Mouse (Mus musculus): ENCODE measurements around the gene Gdpd3. TPM values are rescaled to one million over a fixed set of nuclear protein-coding genes. Genes with fewer than 3 reads are reported as not detected.

The Gdpd3 gene
- polyA plus RNA-seq (2012; rRNA removed) (1.3 and 2.0 TPM in 2 replicates), polyA plus RNA-seq (2014; fragmentation: Nextera tagmentation; extraction: Ambion mirVana) (0.27 and 0.59 TPM in 2 replicates)

DNA sequence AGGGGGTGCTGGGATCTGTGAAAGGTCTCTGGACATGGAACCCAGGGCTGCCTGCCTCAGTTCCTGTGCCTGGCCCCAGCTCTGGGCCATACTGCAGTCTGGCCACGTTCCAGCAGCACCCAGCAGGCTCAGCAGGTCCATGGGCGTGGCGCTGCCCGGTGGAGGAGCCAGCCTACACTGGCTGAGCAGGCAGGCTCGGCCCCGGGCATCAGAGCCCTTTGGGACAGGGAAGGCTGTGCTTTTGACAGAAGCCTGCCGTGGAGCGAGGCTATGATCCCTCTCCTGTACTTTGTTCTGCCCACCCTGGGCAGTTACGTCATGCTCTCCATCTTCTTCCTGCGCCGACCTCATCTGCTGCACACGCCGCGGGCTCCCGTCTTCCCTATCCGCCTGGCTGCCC, at the start of gene Gdpd3:
Gene Gdpd3, plus strand, starts transcription at position 134 of the 400 bp plus-strand sequence.
- DNase-seq (ENCODE audit: low read depth in 3 of 3, low spot score in 3 of 3) (no peak), ATAC-seq (ENCODE audit: insufficient read depth) (no peak)
- Histone ChIP-seq H3K9me3 (ENCODE audit: control insufficient read depth, low read length) (no peaks in the 10 kb centered on the region), H3K27me3 (ENCODE audit: control insufficient read depth, insufficient read depth, low read length) (no peaks in the 10 kb centered on the region), H3K9ac (replicated peaks) (no peak within 1 kb of the TSS), H3K36me3 (replicated peaks; ENCODE audit: control insufficient read depth, insufficient read depth, low read depth) (peaks cover 2% of the 10 kb centered on the region; the same call in 1 of the 2 replicates), H3K4me3 (ENCODE audit: insufficient read depth in 1 of 2, low read depth in 2 of 2, low read length in 2 of 2) (no peak within 1 kb of the TSS), H3K27ac (no peak within 1 kb of the TSS), H3K4me1 (replicated peaks; ENCODE audit: control insufficient read depth in 2 of 2, insufficient read depth in 2 of 2, low read length in 1 of 2) (peaks cover 5 to 27% of the 10 kb centered on the region in 2 experiments; a peak in 3 of 4 replicates), H3K4me2 (ENCODE audit: low read depth) (no peak within 1 kb of the TSS)
- WGBS (ENCODE audit: insufficient replicate concordance): 77% methylated on average over 16 of the region's 16 CpGs
- no peak for TF ChIP-seq EP300 (IDR thresholded peaks at IDR 0.05; ENCODE audit: low read depth)
- TF ChIP-seq CTCF (IDR thresholded peaks at IDR 0.05; ENCODE audit: low read depth): no peak

DNA sequence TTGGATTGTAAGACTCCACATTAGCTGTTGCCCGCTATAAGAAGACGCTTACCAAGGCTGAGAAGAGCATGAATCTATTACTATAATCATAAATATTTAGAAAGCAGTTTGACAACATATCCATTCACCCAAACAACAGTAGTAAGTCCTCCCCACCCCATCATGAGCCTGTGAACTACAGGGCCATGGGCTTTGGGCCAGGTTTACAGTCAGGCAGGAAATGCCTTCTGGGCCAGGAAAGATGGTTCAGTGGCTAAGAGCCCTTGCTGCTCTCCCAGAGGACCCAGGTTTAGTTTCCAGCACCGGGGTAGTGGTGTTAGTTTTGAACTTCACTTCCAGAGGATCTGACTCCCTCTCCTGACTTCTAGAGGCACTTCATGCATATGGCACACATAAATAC, 48.6 kb upstream of the Gdpd3 start:
- Histone ChIP-seq H3K9me3 (ENCODE audit: control insufficient read depth, low read length) (no peaks in the 10 kb centered on the region), H3K9ac (replicated peaks) (no peak overlapping the region), H3K27me3 (ENCODE audit: control insufficient read depth, insufficient read depth, low read length) (no peaks in the 10 kb centered on the region), H3K36me3 (replicated peaks; ENCODE audit: control insufficient read depth, insufficient read depth, low read depth) (no peaks in the 10 kb centered on the region), H3K4me2 (ENCODE audit: low read depth) (no peak overlapping the region), H3K4me3 (ENCODE audit: insufficient read depth in 1 of 2, low read depth in 2 of 2, low read length in 2 of 2) (no peak overlapping the region), H3K4me1 (replicated peaks; ENCODE audit: control insufficient read depth in 2 of 2, insufficient read depth in 2 of 2, low read length in 1 of 2) (no peaks in the 10 kb centered on the region), H3K27ac (no peak overlapping the region)
- no peak for ATAC-seq (ENCODE audit: insufficient read depth)
- DNase-seq (ENCODE audit: low read depth in 3 of 3, low spot score in 3 of 3): no peak
- TF ChIP-seq EP300 (IDR thresholded peaks at IDR 0.05; ENCODE audit: low read depth) (no peak), CTCF (IDR thresholded peaks at IDR 0.05; ENCODE audit: low read depth) (no peak)
- WGBS (ENCODE audit: insufficient replicate concordance): 72% methylated on average over 3 of the region's 3 CpGs

DNA sequence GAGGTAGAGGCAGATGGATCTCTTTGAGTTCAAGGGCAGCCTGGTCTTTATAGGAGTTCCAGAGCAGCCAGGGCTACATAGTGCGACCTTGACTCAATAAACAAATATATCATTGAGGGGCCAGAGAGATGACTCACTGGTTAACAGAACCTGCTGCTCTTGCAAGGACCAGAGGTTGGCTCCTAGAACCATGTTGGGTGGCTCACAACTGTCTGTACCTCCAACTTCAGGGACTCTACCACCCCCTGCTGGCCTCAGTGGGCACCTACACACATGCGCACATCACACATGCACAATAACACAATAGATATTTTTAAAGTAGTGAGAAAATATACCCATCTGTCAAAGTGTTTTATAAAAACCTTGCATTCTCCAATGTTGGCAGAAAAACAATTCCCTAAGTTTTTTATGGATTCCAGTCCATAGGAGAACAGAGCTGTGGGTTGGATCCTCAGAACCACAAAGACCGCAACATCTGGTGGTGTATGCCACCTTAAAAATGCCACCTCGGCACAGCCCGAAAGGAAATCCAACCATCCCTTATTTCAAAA, 47.3 kb upstream of the Gdpd3 start:
- DNase-seq (ENCODE audit: low read depth in 3 of 3, low spot score in 3 of 3): no peak
- no peak overlapping the region for H3K27ac ChIP-seq
- ATAC-seq (ENCODE audit: insufficient read depth): no peak
- H3K27me3 ChIP-seq (ENCODE audit: control insufficient read depth, insufficient read depth, low read length): no peaks in the 10 kb centered on the region
- H3K36me3 ChIP-seq (replicated peaks; ENCODE audit: control insufficient read depth, insufficient read depth, low read depth): no peaks in the 10 kb centered on the region
- H3K4me2 ChIP-seq (ENCODE audit: low read depth): no peak overlapping the region
- WGBS (ENCODE audit: insufficient replicate concordance): 78% methylated on average over 5 of the region's 5 CpGs
- H3K4me3 ChIP-seq (ENCODE audit: insufficient read depth in 1 of 2, low read depth in 2 of 2, low read length in 2 of 2): no peak overlapping the region
- H3K4me1 ChIP-seq (replicated peaks; ENCODE audit: control insufficient read depth in 2 of 2, insufficient read depth in 2 of 2, low read length in 1 of 2): no peaks in the 10 kb centered on the region
- no peaks in the 10 kb centered on the region for H3K9me3 ChIP-seq (ENCODE audit: control insufficient read depth, low read length)
- TF ChIP-seq EP300 (IDR thresholded peaks at IDR 0.05; ENCODE audit: low read depth) (no peak), CTCF (IDR thresholded peaks at IDR 0.05; ENCODE audit: low read depth) (peak; percentile 66)
- no peak overlapping the region for H3K9ac ChIP-seq (replicated peaks)

DNA sequence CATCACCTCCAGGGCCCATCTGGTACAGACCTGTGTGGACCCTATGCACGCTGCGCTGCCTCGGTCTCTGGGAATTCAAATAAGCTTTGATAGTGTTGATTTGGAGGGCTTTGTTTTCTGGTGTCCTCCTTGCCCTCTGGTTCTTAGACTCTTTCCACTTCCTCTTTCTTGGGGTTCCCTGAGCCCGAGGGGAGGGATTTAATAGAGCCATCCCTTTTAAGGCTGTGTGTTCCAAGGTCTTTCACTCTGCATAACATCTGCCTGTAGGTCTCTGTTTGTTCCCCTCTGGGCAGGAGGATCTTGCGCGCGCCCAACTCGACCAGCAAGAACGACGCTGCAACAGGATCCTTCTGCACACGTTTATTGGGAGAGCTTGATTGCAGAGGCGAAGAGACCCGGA, 44.5 kb upstream of the Gdpd3 start:
- 67% methylated on average over 13 of the region's 13 CpGs for WGBS (ENCODE audit: insufficient replicate concordance)
- Histone ChIP-seq H3K4me1 (replicated peaks; ENCODE audit: control insufficient read depth in 2 of 2, insufficient read depth in 2 of 2, low read length in 1 of 2) (no peaks in the 10 kb centered on the region), H3K9ac (replicated peaks) (no peak overlapping the region), H3K9me3 (ENCODE audit: control insufficient read depth, low read length) (no peaks in the 10 kb centered on the region), H3K4me2 (ENCODE audit: low read depth) (no peak overlapping the region), H3K27ac (no peak overlapping the region), H3K36me3 (replicated peaks; ENCODE audit: control insufficient read depth, insufficient read depth, low read depth) (no peaks in the 10 kb centered on the region), H3K27me3 (ENCODE audit: control insufficient read depth, insufficient read depth, low read length) (no peaks in the 10 kb centered on the region), H3K4me3 (ENCODE audit: insufficient read depth in 1 of 2, low read depth in 2 of 2, low read length in 2 of 2) (no peak overlapping the region)
- TF ChIP-seq EP300 (IDR thresholded peaks at IDR 0.05; ENCODE audit: low read depth) (no peak), CTCF (IDR thresholded peaks at IDR 0.05; ENCODE audit: low read depth) (no peak)
- no peak for ATAC-seq (ENCODE audit: insufficient read depth)
- DNase-seq (ENCODE audit: low read depth in 3 of 3, low spot score in 3 of 3): no peak

DNA sequence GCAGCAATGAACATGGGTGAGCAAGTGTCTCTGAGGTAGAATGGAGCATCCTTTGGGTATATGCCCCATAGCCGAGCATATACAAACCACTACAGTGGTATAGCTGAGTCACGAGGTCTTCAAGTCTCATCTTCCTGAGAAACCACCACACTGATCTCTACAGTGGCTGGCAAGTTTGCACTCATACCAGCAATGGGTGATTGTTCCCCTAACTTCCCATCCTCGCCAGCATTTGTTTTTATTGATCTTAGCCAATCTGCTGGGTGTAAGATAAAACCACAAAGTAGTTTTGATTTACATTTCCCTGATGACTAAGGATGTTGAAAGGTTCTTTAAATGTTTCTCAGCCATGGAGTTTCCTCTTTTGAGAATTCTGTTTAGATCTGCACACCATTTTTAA, 41.1 kb upstream of the Gdpd3 start:
- no peak for TF ChIP-seq CTCF (IDR thresholded peaks at IDR 0.05; ENCODE audit: low read depth)
- no peak for TF ChIP-seq EP300 (IDR thresholded peaks at IDR 0.05; ENCODE audit: low read depth)
- 22% methylated on average over 3 of the region's 3 CpGs for WGBS (ENCODE audit: insufficient replicate concordance)
- no peak for ATAC-seq (ENCODE audit: insufficient read depth)

More for the DNA sequence above, 41.1 kb upstream of the Gdpd3 start:
- no peak overlapping the region for H3K27ac ChIP-seq
- no peak overlapping the region for H3K4me3 ChIP-seq (ENCODE audit: insufficient read depth in 1 of 2, low read depth in 2 of 2, low read length in 2 of 2)
- no peaks in the 10 kb centered on the region for H3K9me3 ChIP-seq (ENCODE audit: control insufficient read depth, low read length)
- H3K4me2 ChIP-seq (ENCODE audit: low read depth): no peak overlapping the region
- no peak for DNase-seq (ENCODE audit: low read depth in 3 of 3, low spot score in 3 of 3)
- no peaks in the 10 kb centered on the region for H3K36me3 ChIP-seq (replicated peaks; ENCODE audit: control insufficient read depth, insufficient read depth, low read depth)
- H3K9ac ChIP-seq (replicated peaks): no peak overlapping the region
- H3K27me3 ChIP-seq (ENCODE audit: control insufficient read depth, insufficient read depth, low read length): no peaks in the 10 kb centered on the region
- H3K4me1 ChIP-seq (replicated peaks; ENCODE audit: control insufficient read depth in 2 of 2, insufficient read depth in 2 of 2, low read length in 1 of 2): no peaks in the 10 kb centered on the region
